Mouse (Mus musculus): Measurements from ENCODE around the gene Eif5b. TPM values are rescaled to one million over a fixed set of nuclear protein-coding genes. Genes with fewer than 3 reads are reported as not detected.
A peak's percentile ranks its signal among the peaks of the same experiment; 100 is the strongest.
"Not testable (repeated sequence)": the region's sequence is repeated elsewhere in the genome, so short reads cannot be mapped to it uniquely, and the experiment has no call there.

Eif5b gene
- polyA plus RNA-seq (2015; fragmentation: Nextera tagmentation; extraction: Ambion mirVana): 35.9 and 36.9 TPM in 2 replicates

DNA sequence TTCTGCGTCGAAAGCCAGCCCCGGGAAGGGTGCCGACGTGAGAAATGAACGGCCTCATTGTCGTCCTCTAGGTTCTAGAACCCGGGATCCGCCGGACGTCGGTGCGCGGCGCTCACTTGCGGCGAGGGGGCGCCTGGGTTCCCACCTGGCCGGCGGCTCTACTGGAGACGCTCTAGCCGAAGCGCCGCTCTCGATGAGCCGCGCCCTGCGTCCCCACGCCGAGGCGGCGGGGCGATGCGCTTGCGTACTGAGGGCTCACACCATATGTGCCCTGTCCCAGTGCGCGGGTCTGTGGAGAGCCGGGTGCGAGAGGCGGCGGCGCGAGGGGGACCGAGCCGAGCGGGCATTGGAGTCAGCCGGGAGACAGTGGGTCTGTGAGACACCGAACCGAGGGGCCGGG, at the start of gene Eif5b, which contains the start of gene Txndc9:
Eif5b (plus strand) TSS at position 144 of the 400 bp plus-strand sequence.
Txndc9 (minus strand) TSS at position 27 of the 400 bp plus-strand sequence.
- H3K27me3 ChIP-seq: no peaks in the 10 kb centered on the region
- peak within 1 kb of the TSS; percentile 84 for H3K4me2 ChIP-seq
- H3K27ac ChIP-seq: peak within 1 kb of the TSS; percentile 93
- ATAC-seq (ENCODE audit: insufficient number of reproducible peaks, insufficient read depth, low FRiP score, low TSS enrichment, low read depth): peak; percentile 94
- H3K36me3 ChIP-seq: peaks cover 25% of the 10 kb centered on the region
- peaks cover 18% of the 10 kb centered on the region for H3K4me1 ChIP-seq
- H3K4me3 ChIP-seq: peak within 1 kb of the TSS; percentile 94
- under 1% methylated on average over 50 of the region's 50 CpGs for WGBS
- H3K9me3 ChIP-seq: no peaks in the 10 kb centered on the region
- H3K9ac ChIP-seq: peak within 1 kb of the TSS; percentile 93

GRCm38 (mm10) chr1:37948906-37949305, 48.9 kb upstream of the Eif5b start:
- ATAC-seq (ENCODE audit: insufficient number of reproducible peaks, insufficient read depth, low FRiP score, low TSS enrichment, low read depth): no peak
- Histone ChIP-seq H3K4me1 (no peaks in the 10 kb centered on the region), H3K27ac (no peak overlapping the region), H3K4me2 (no peak overlapping the region), H3K36me3 (no peaks in the 10 kb centered on the region), H3K27me3 (no peaks in the 10 kb centered on the region), H3K9me3 (no peaks in the 10 kb centered on the region), H3K9ac (no peak overlapping the region), H3K4me3 (no peak overlapping the region)
- WGBS: 74% methylated on average over 2 of the region's 2 CpGs

DNA sequence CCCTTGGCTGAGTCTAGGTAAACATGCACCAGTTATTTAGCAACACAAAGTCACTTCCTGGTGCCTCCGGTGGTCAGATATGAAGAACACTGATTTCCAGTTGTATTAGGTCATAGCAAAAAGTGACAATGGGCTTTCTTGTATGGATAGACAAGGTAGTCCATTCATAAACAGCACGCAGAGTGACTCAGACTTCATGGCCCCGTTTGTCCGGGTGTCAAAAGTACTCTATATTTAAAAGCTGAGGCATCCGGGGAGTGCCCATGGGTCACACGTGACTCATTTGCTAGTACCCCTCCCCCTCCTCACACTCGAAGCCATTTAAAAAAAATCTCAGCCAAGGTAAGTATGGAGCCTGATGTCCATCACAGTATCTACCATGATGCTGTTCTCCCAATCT, 43.0 kb upstream of the Eif5b start:
- no peak for ATAC-seq (ENCODE audit: insufficient number of reproducible peaks, insufficient read depth, low FRiP score, low TSS enrichment, low read depth)
- WGBS: 75% methylated on average over 7 of the region's 7 CpGs
- Histone ChIP-seq H3K4me2 (no peak overlapping the region), H3K9me3 (no peaks in the 10 kb centered on the region), H3K27ac (no peak overlapping the region), H3K27me3 (0 out of 2 replicates have a peak, but pooled peaks cover 5% of the 10 kb centered on the region), H3K36me3 (no peaks in the 10 kb centered on the region), H3K4me3 (no peak overlapping the region), H3K9ac (no peak overlapping the region), H3K4me1 (no peaks in the 10 kb centered on the region)

- H3K4me1 ChIP-seq: no peaks in the 10 kb centered on the region
- WGBS: 93% methylated on average over 2 of the region's 2 CpGs
Measured at GRCm38 (mm10) chr1:37955251-37955650, 42.6 kb upstream of the Eif5b start.

GRCm38 (mm10) chr1:37956690-37957431, 40.9 kb upstream of the Eif5b start:
- no peak overlapping the region for H3K4me3 ChIP-seq
- ATAC-seq (ENCODE audit: insufficient number of reproducible peaks, insufficient read depth, low FRiP score, low TSS enrichment, low read depth): no peak
- no peaks in the 10 kb centered on the region for H3K4me1 ChIP-seq
- WGBS: 41% methylated on average over 3 of the region's 3 CpGs
- 0 out of 2 replicates have a peak, but pooled peaks cover 5% of the 10 kb centered on the region for H3K27me3 ChIP-seq
- H3K27ac ChIP-seq: no peak overlapping the region
- no peak overlapping the region for H3K9ac ChIP-seq
- no peaks in the 10 kb centered on the region for H3K36me3 ChIP-seq
- H3K4me2 ChIP-seq: no peak overlapping the region
- H3K9me3 ChIP-seq: no peaks in the 10 kb centered on the region

More at GRCm38 (mm10) chr1:37955251-37955650, 42.6 kb upstream of the Eif5b start:
- no peaks in the 10 kb centered on the region for H3K9me3 ChIP-seq
- no peak overlapping the region for H3K4me2 ChIP-seq
- no peak overlapping the region for H3K9ac ChIP-seq
- H3K4me3 ChIP-seq: no peak overlapping the region
- ATAC-seq (ENCODE audit: insufficient number of reproducible peaks, insufficient read depth, low FRiP score, low TSS enrichment, low read depth): no peak
- no peak overlapping the region for H3K27ac ChIP-seq
- no peaks in the 10 kb centered on the region for H3K36me3 ChIP-seq
- 0 out of 2 replicates have a peak, but pooled peaks cover 5% of the 10 kb centered on the region for H3K27me3 ChIP-seq

- no peaks in the 10 kb centered on the region for H3K36me3 ChIP-seq
- no peak for ATAC-seq (ENCODE audit: insufficient number of reproducible peaks, insufficient read depth, low FRiP score, low TSS enrichment, low read depth)
- H3K4me3 ChIP-seq: no peak within 1 kb of the TSS
- no peaks in the 10 kb centered on the region for H3K4me1 ChIP-seq
- WGBS: 83% methylated on average over 5 of the region's 5 CpGs
- no peak within 1 kb of the TSS for H3K4me2 ChIP-seq
- no peaks in the 10 kb centered on the region for H3K9me3 ChIP-seq
- no peak within 1 kb of the TSS for H3K27ac ChIP-seq
- H3K9ac ChIP-seq: no peak within 1 kb of the TSS
- H3K27me3 ChIP-seq: 0 out of 2 replicates have a peak, but pooled peaks cover 5% of the 10 kb centered on the region
Measured at GRCm38 (mm10) chr1:37957659-37958058, 40.2 kb upstream of the Eif5b start, which contains the start of gene Lyg1. Gene Lyg1 (minus strand): TSS chr1:37957759.

DNA sequence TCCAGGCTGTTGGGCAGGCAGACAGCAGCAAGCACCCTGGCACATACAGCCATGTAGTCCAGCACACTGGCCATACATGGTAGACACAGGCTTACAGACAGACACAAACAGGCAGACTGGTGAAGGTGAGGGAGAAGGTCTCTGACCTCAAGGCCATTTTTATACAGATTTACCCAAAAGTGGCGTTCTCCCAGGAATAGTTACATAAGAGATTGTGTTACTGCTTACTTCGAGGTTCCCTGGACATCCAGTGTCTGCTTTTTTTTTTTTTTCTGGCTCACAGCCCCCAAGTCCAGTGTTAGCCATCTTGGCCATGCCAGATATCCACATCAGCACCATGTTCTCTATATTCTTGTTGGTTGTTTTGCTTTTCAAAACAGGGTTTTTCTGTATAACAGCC, 39.3 kb upstream of the Eif5b start:
- no peak overlapping the region for H3K4me3 ChIP-seq
- H3K4me2 ChIP-seq: no peak overlapping the region
- 69% methylated on average over 2 of the region's 2 CpGs for WGBS
- no peaks in the 10 kb centered on the region for H3K36me3 ChIP-seq
- H3K27me3 ChIP-seq: 0 out of 2 replicates have a peak, but pooled peaks cover 5% of the 10 kb centered on the region
- ATAC-seq (ENCODE audit: insufficient number of reproducible peaks, insufficient read depth, low FRiP score, low TSS enrichment, low read depth): no peak
- no peak overlapping the region for H3K27ac ChIP-seq
- H3K4me1 ChIP-seq: no peaks in the 10 kb centered on the region
- H3K9ac ChIP-seq: no peak overlapping the region
- no peaks in the 10 kb centered on the region for H3K9me3 ChIP-seq

DNA sequence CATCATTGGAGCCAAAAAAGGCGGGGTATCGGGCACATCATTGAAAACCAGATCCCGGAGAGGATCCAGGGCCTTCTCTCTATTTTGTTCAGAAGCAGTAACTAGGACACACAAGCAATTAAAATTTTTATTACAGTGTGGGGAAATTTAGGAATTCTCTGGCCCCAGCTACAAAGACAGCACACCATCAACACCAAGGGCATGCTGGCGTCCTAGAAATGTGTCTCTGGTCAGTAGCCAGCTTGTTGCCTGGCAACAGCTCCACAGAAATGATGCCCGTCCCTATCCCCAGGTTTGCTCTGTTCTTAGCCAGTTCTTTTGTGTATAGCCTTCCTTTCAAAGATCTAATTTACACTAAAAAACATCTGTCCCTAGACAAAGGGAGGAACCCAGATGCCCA, 38.3 kb upstream of the Eif5b start:
- no peak overlapping the region for H3K9ac ChIP-seq
- ATAC-seq (ENCODE audit: insufficient number of reproducible peaks, insufficient read depth, low FRiP score, low TSS enrichment, low read depth): no peak
- WGBS: 73% methylated on average over 5 of the region's 5 CpGs

GRCm38 (mm10) chr1:37965571-37965970, 32.2 kb upstream of the Eif5b start:
- WGBS: 60% methylated on average over 10 of the region's 10 CpGs
- no peaks in the 10 kb centered on the region for H3K4me1 ChIP-seq
- H3K27ac ChIP-seq: no peak overlapping the region
- no peak overlapping the region for H3K4me2 ChIP-seq
- H3K36me3 ChIP-seq: no peaks in the 10 kb centered on the region
- no peak overlapping the region for H3K9ac ChIP-seq
- no peaks in the 10 kb centered on the region for H3K9me3 ChIP-seq
- no peaks in the 10 kb centered on the region for H3K27me3 ChIP-seq
- ATAC-seq (ENCODE audit: insufficient number of reproducible peaks, insufficient read depth, low FRiP score, low TSS enrichment, low read depth): no peak
- H3K4me3 ChIP-seq: no peak overlapping the region

More for the DNA sequence above, 38.3 kb upstream of the Eif5b start:
- Histone ChIP-seq H3K4me3 (no peak overlapping the region), H3K9me3 (no peaks in the 10 kb centered on the region), H3K27me3 (0 out of 2 replicates have a peak, but pooled peaks cover 5% of the 10 kb centered on the region), H3K4me1 (no peaks in the 10 kb centered on the region), H3K4me2 (no peak overlapping the region), H3K27ac (no peak overlapping the region), H3K36me3 (no peaks in the 10 kb centered on the region)

- Histone ChIP-seq H3K4me3 (no peak overlapping the region), H3K4me2 (no peak overlapping the region), H3K36me3 (no peaks in the 10 kb centered on the region), H3K4me1 (no peaks in the 10 kb centered on the region), H3K27me3 (no peaks in the 10 kb centered on the region), H3K9ac (no peak overlapping the region), H3K9me3 (no peaks in the 10 kb centered on the region), H3K27ac (no peak overlapping the region)
- no peak for ATAC-seq (ENCODE audit: insufficient number of reproducible peaks, insufficient read depth, low FRiP score, low TSS enrichment, low read depth)
- WGBS: 84% methylated on average over 6 of the region's 6 CpGs
Measured at GRCm38 (mm10) chr1:37968746-37969145, 29.1 kb upstream of the Eif5b start.

- Histone ChIP-seq H3K9ac (no peak overlapping the region), H3K27me3 (no peaks in the 10 kb centered on the region), H3K9me3 (no peaks in the 10 kb centered on the region), H3K27ac (no peak overlapping the region), H3K4me3 (no peak overlapping the region), H3K36me3 (no peaks in the 10 kb centered on the region), H3K4me2 (no peak overlapping the region), H3K4me1 (no peaks in the 10 kb centered on the region)
- no peak for ATAC-seq (ENCODE audit: insufficient number of reproducible peaks, insufficient read depth, low FRiP score, low TSS enrichment, low read depth)
- 43% methylated on average over 4 of the region's 4 CpGs for WGBS
Measured at GRCm38 (mm10) chr1:37971520-37971919, 26.3 kb upstream of the Eif5b start.

- not testable (repeated sequence) for H3K27me3 ChIP-seq; ATAC-seq (ENCODE audit: insufficient number of reproducible peaks, insufficient read depth, low FRiP score, low TSS enrichment, low read depth); H3K36me3 ChIP-seq; H3K4me1 ChIP-seq; H3K9me3 ChIP-seq; H3K4me3 ChIP-seq; H3K4me2 ChIP-seq; H3K27ac ChIP-seq; H3K9ac ChIP-seq
- WGBS: 73% methylated on average over 9 of the region's 9 CpGs
Measured at GRCm38 (mm10) chr1:37976666-37977065, 21.1 kb upstream of the Eif5b start.
